Mouse (Mus musculus): Measurements from ENCODE around the gene Selenoi. TPM values are rescaled to one million over a fixed set of nuclear protein-coding genes. Genes with fewer than 3 reads are reported as not detected.

Selenoi gene
- polyA plus RNA-seq, 1 experiment from 2014 or later = 22.9 TPM

GRCm38 (mm10) chr5:30243741-30244140 is 11.4 kb downstream of the Selenoi start:
- H3K36me3 ChIP-seq (ENCODE audit: control insufficient read depth, insufficient read depth, low read length) = no peaks in the 10 kb centered on the region; the same call in 1 of the 2 replicates
- no peaks in the 10 kb centered on the region for H3K9me3 ChIP-seq (replicated peaks; ENCODE audit: control insufficient read depth, low read length)
- WGBS (ENCODE audit: insufficient replicate concordance) = 37% methylated on average over 9 of the region's 9 CpGs
- H3K4me3 ChIP-seq (ENCODE audit: low read depth, low read length) = no peak overlapping the region
- H3K27me3 ChIP-seq (ENCODE audit: control insufficient read depth, insufficient read depth, low read length) = no peaks in the 10 kb centered on the region
- H3K4me1 ChIP-seq (ENCODE audit: control insufficient read depth, insufficient read depth, low read length) = peaks cover 32% of the 10 kb centered on the region
- no peak overlapping the region for H3K9ac ChIP-seq (ENCODE audit: low read depth, low read length)
- H3K27ac ChIP-seq (ENCODE audit: low read depth, low read length) = peak overlapping the region; percentile 54; the same call in 1 of the 2 replicates
- H3K4me2 ChIP-seq = peak overlapping the region; percentile 35
- no peak for ATAC-seq (replicated peaks; ENCODE audit: insufficient number of reproducible peaks, low FRiP score, low TSS enrichment)

GRCm38 (mm10) chr5:30245861-30246416 is 13.6 kb downstream of the Selenoi start:
- ATAC-seq (replicated peaks; ENCODE audit: insufficient number of reproducible peaks, low FRiP score, low TSS enrichment) = no peak
- Histone ChIP-seq H3K36me3 (ENCODE audit: control insufficient read depth, insufficient read depth, low read length) (no peaks in the 10 kb centered on the region), H3K9me3 (replicated peaks; ENCODE audit: control insufficient read depth, low read length) (no peaks in the 10 kb centered on the region), H3K27me3 (ENCODE audit: control insufficient read depth, insufficient read depth, low read length) (no peaks in the 10 kb centered on the region), H3K27ac (ENCODE audit: low read depth, low read length) (no peak overlapping the region), H3K4me1 (ENCODE audit: control insufficient read depth, insufficient read depth, low read length) (peaks cover 32% of the 10 kb centered on the region), H3K4me3 (ENCODE audit: low read depth, low read length) (no peak overlapping the region), H3K9ac (ENCODE audit: low read depth, low read length) (no peak overlapping the region), H3K4me2 (no peak overlapping the region)
- 89% methylated on average over 9 of the region's 9 CpGs for WGBS (ENCODE audit: insufficient replicate concordance)

GRCm38 (mm10) chr5:30247666-30248065 is 15.3 kb downstream of the Selenoi start:
- Histone ChIP-seq H3K9ac (ENCODE audit: low read depth, low read length) (no peak overlapping the region), H3K4me2 (no peak overlapping the region), H3K4me3 (ENCODE audit: low read depth, low read length) (no peak overlapping the region), H3K27ac (ENCODE audit: low read depth, low read length) (no peak overlapping the region), H3K4me1 (ENCODE audit: control insufficient read depth, insufficient read depth, low read length) (peaks cover 22% of the 10 kb centered on the region), H3K9me3 (replicated peaks; ENCODE audit: control insufficient read depth, low read length) (no peaks in the 10 kb centered on the region), H3K36me3 (ENCODE audit: control insufficient read depth, insufficient read depth, low read length) (peaks cover 3% of the 10 kb centered on the region; the same call in 1 of the 2 replicates), H3K27me3 (ENCODE audit: control insufficient read depth, insufficient read depth, low read length) (no peaks in the 10 kb centered on the region)
- no peak for ATAC-seq (replicated peaks; ENCODE audit: insufficient number of reproducible peaks, low FRiP score, low TSS enrichment)
- 97% methylated on average over 1 of the region's 1 CpGs for WGBS (ENCODE audit: insufficient replicate concordance)

DNA sequence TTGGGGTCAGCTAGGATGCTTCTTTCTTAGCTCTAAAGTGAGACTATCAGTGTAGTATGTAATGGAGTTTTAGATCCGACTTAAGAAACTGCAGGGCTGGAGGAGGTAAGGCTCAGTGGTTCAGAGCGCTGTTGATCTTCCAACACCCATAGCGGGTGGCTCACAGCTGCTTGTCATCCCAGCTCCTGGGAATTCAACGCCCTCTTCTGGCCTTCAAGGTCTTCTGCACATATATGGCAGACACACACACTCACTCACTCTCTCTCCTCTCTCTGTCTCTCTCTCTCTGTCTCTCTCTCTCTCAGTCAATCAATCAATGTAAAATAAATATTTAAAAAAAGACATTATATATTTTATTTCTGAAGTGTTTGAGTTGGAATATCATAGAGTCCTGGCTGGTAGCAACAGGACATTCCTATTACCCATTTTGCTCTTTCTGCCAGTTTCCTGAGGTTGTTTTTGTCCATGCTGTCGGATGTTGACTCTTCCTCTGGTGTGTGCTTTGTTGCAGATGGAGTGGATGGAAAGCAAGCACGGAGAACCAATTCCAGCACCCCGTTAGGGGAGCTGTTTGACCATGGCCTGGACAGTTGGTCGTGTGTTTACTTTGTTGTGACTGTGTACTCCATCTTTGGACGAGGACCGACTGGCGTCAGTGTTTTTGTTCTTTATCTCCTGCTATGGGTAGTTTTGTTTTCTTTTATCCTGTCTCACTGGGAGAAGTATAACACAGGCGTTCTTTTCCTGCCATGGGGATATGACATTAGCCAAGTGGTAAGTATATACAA is 23.4 kb downstream of the Selenoi start:
- Histone ChIP-seq H3K27me3 (ENCODE audit: control insufficient read depth, insufficient read depth, low read length) (no peaks in the 10 kb centered on the region), H3K4me3 (ENCODE audit: low read depth, low read length) (no peak overlapping the region), H3K9ac (ENCODE audit: low read depth, low read length) (no peak overlapping the region), H3K4me2 (no peak overlapping the region), H3K36me3 (ENCODE audit: control insufficient read depth, insufficient read depth, low read length) (peaks cover 12% of the 10 kb centered on the region), H3K4me1 (ENCODE audit: control insufficient read depth, insufficient read depth, low read length) (no peaks in the 10 kb centered on the region), H3K9me3 (replicated peaks; ENCODE audit: control insufficient read depth, low read length) (no peaks in the 10 kb centered on the region), H3K27ac (ENCODE audit: low read depth, low read length) (no peak overlapping the region)
- 75% methylated on average over 12 of the region's 12 CpGs for WGBS (ENCODE audit: insufficient replicate concordance)
- ATAC-seq (replicated peaks; ENCODE audit: insufficient number of reproducible peaks, low FRiP score, low TSS enrichment) = no peak

- ATAC-seq (replicated peaks; ENCODE audit: insufficient number of reproducible peaks, low FRiP score, low TSS enrichment) = no peak
- no peak overlapping the region for H3K27ac ChIP-seq (ENCODE audit: low read depth, low read length)
- no peaks in the 10 kb centered on the region for H3K27me3 ChIP-seq (ENCODE audit: control insufficient read depth, insufficient read depth, low read length)
- H3K4me2 ChIP-seq = no peak overlapping the region
- H3K9ac ChIP-seq (ENCODE audit: low read depth, low read length) = no peak overlapping the region
- H3K36me3 ChIP-seq (ENCODE audit: control insufficient read depth, insufficient read depth, low read length) = peaks cover 9% of the 10 kb centered on the region
- WGBS (ENCODE audit: insufficient replicate concordance) = 83% methylated on average over 7 of the region's 7 CpGs
- no peaks in the 10 kb centered on the region for H3K4me1 ChIP-seq (ENCODE audit: control insufficient read depth, insufficient read depth, low read length)
- no peak overlapping the region for H3K4me3 ChIP-seq (ENCODE audit: low read depth, low read length)
- no peaks in the 10 kb centered on the region for H3K9me3 ChIP-seq (replicated peaks; ENCODE audit: control insufficient read depth, low read length)
Observed at GRCm38 (mm10) chr5:30258776-30259175, 26.4 kb downstream of the Selenoi start.

GRCm38 (mm10) chr5:30270571-30271190 is 38.3 kb downstream of the Selenoi start:
- no peak for ATAC-seq (replicated peaks; ENCODE audit: insufficient number of reproducible peaks, low FRiP score, low TSS enrichment)
- Histone ChIP-seq H3K4me3 (ENCODE audit: low read depth, low read length) (no peak overlapping the region), H3K9me3 (replicated peaks; ENCODE audit: control insufficient read depth, low read length) (no peaks in the 10 kb centered on the region), H3K36me3 (ENCODE audit: control insufficient read depth, insufficient read depth, low read length) (peaks cover 4% of the 10 kb centered on the region), H3K9ac (ENCODE audit: low read depth, low read length) (no peak overlapping the region), H3K27me3 (ENCODE audit: control insufficient read depth, insufficient read depth, low read length) (no peaks in the 10 kb centered on the region), H3K4me1 (ENCODE audit: control insufficient read depth, insufficient read depth, low read length) (no peaks in the 10 kb centered on the region), H3K27ac (ENCODE audit: low read depth, low read length) (no peak overlapping the region), H3K4me2 (no peak overlapping the region)
- WGBS (ENCODE audit: insufficient replicate concordance) = 70% methylated on average over 11 of the region's 11 CpGs

DNA sequence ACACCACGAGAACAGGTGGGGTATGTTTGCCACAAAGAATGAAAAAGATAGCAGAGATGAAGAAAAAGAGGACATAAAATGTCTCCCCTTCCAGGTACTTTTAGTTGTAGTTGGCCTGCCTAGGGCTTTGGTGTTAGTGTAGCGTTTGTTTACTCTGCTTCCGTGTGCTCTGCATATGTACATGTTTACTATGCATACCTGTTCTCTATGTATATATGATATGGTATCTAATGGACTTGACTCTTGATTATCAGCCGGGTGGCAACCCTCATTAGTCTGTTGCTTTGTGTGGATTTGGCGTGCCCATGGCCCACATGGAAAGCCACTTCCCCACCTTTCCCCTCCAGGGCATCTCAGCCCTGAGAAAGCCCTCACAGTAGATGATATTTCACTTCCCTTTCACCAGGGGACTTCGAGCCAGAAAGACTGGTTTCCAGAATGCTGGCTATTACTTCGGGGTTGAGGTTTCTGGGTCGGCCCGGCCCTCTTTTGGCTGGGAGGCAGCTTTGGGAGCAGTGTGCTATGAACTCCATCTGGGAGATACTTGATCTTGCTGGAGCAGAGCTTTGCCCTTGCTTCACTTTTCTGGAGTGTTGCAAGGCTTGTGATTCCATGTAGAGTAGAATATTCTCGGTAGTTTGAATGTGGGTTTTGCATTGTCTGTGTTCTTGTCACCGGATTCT is 39.4 kb downstream of the Selenoi start:
- WGBS (ENCODE audit: insufficient replicate concordance) = 88% methylated on average over 11 of the region's 11 CpGs

DNA sequence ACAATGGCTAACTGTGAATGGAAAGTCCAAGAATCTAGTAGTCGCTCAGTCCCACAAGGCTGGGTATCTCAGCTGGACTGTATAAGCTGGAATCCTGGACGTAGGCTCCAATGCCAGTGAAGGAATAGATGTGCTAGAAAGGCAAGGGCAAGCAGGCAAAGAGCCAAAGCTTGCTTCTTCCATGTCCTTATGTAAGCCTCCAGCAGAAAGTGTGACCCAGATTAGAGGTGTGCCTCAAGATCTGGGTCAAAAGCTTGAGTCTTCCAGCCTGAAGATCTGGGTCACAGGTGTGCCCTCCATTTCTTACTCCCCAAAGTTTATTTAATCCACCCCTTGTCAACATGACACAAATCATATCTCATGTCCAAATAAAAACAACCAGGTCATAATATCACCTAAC is 44.0 kb downstream of the Selenoi start:
- no peaks in the 10 kb centered on the region for H3K36me3 ChIP-seq (ENCODE audit: control insufficient read depth, insufficient read depth, low read length)
- H3K9ac ChIP-seq (ENCODE audit: low read depth, low read length) = no peak overlapping the region
- no peaks in the 10 kb centered on the region for H3K9me3 ChIP-seq (replicated peaks; ENCODE audit: control insufficient read depth, low read length)
- ATAC-seq (replicated peaks; ENCODE audit: insufficient number of reproducible peaks, low FRiP score, low TSS enrichment) = no peak
- H3K4me2 ChIP-seq = no peak overlapping the region
- no peak overlapping the region for H3K27ac ChIP-seq (ENCODE audit: low read depth, low read length)
- no peak overlapping the region for H3K4me3 ChIP-seq (ENCODE audit: low read depth, low read length)
- 0 out of 2 replicates have a peak, but pooled peaks cover 2% of the 10 kb centered on the region for H3K27me3 ChIP-seq (ENCODE audit: control insufficient read depth, insufficient read depth, low read length)
- H3K4me1 ChIP-seq (ENCODE audit: control insufficient read depth, insufficient read depth, low read length) = peaks cover 5% of the 10 kb centered on the region; the same call in 1 of the 2 replicates
- WGBS (ENCODE audit: insufficient replicate concordance) = 94% methylated on average over 2 of the region's 2 CpGs

More for the DNA sequence above, 39.4 kb downstream of the Selenoi start:
- Histone ChIP-seq H3K27ac (ENCODE audit: low read depth, low read length) (no peak overlapping the region), H3K27me3 (ENCODE audit: control insufficient read depth, insufficient read depth, low read length) (no peaks in the 10 kb centered on the region), H3K9ac (ENCODE audit: low read depth, low read length) (no peak overlapping the region), H3K4me1 (ENCODE audit: control insufficient read depth, insufficient read depth, low read length) (no peaks in the 10 kb centered on the region), H3K36me3 (ENCODE audit: control insufficient read depth, insufficient read depth, low read length) (no peaks in the 10 kb centered on the region; the same call in 1 of the 2 replicates), H3K4me3 (ENCODE audit: low read depth, low read length) (no peak overlapping the region), H3K9me3 (replicated peaks; ENCODE audit: control insufficient read depth, low read length) (no peaks in the 10 kb centered on the region), H3K4me2 (no peak overlapping the region)
- ATAC-seq (replicated peaks; ENCODE audit: insufficient number of reproducible peaks, low FRiP score, low TSS enrichment) = no peak
